Mouse (Mus musculus) kidney, postnatal 36 days (tissue): ENCODE data around the gene Slc7a11.

Experiments
- DNase-seq, 2 experiments: peaks; one replicate each; pipeline ENCODE4 v3.0.0; 2021 to 2022; ENCODE audit warnings: mixed read lengths in 2 of 2

The Slc7a11 gene

DNA sequence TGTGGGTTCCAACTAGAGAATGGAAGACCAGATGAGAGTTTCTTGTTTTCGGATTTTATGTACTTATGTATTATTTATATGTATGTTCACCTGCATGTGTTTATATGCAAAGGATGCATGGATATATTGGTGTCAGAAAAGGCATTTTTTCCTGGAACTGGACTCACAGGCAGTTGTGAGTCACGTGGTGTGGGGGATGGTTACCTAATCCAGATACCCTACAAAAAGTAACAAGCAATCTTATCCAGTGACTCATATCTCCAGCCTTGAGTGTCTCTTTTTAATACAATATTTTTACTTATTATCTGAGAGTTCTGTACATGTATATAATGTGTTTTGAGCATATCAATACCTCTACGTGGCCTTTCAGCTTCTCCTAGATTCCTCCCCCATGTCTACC lies 469.4 kb downstream of the Slc7a11 start:
- DNase-seq = no peak

DNA sequence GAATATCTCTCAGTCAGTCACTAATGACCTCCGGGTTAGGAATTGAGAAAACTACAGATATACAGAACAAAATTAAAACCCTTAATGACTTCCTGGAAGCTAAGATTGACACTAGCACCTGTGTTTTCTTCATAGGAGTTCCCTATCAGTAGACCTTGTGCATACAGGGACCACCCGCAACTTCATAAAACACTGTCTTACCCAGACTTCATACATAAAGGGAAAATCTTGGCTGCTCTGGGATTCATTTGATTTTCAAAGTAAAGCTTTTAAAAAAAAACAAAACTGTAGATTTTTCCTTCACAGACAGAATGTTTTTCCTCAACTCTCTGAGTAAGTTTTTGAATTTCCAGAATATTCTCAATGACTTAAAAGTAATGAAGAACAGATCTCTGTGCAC lies 477.8 kb downstream of the Slc7a11 start:
- no peak for DNase-seq

DNA sequence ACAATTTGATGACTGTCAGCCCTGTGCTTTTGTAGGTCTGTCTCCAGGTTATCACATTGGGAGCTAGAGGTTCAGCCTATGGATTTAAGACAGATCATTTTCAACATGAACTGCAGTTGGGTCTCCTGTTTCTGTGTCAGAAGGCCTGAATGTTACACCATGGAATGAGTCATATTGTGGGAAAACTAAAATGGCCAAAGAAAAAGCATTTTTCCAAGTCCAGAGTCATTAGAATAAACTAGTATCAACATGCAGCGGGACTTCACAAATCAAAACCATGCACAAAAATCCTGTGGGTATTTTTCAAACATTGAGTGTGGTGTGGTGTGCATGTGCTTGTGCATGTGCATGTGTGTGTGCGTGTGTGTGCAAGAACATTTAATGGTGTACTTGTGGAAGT lies 482.8 kb downstream of the Slc7a11 start:
- no peak for DNase-seq

DNA sequence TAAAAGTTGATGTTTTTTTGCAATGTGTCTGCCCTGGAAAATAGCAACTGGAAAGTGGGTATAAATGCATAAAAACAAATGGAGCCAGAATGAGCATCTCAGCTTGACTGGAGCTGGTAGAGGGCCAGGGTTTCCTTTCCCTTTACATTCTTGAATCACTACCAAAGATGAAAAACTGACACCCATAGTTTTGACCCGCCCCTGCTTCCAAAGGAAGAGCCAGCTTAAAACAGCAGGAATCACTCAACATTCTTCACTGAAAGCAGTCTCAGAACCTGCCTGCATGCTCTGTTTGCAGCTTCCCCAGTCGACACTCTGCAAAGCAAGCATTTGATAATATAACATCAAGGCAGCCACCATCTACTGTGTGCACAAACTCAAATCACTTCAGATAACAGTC lies 496.6 kb downstream of the Slc7a11 start:
- DNase-seq = peak; percentile 10 to 30

DNA sequence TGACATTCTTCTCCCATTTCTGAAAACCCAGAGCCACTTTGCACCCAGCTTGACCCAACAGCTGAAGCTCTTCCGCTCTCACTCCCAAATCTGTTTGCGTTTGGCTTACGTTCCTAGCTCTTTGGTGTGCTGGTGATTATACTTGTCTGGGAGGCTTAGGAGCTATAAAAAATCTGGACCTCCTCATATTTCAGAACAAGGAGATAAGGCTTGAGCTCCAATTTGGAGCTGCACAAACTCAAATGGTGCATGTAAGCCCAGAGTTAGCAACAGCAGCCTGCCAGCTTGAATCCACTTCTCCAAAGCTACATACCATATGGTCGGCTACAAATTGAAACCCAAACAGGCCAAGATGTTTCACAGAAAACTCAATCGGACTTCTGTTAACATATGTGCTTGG lies 498.6 kb downstream of the Slc7a11 start:
- DNase-seq = peak; percentile 22 to 27

DNA sequence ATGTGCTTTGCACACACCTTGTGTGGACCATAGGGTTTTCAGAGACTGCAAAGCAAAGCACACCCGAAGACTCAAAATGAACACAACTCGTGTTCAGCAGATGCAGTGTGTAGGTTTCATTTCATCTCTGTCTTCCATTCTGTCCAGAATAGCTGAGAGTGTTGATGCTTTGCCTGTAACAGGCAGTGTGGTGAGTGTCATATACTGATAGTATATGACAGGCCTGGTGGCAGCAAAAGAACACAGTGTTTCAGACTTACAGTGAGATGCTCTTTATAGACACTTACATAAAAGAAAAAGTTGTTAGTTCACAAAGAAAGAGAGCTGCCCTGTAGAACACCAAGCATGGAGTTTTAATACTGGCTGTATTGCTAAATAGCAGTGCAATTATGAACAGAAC lies 505.8 kb downstream of the Slc7a11 start:
- no peak for DNase-seq

DNA sequence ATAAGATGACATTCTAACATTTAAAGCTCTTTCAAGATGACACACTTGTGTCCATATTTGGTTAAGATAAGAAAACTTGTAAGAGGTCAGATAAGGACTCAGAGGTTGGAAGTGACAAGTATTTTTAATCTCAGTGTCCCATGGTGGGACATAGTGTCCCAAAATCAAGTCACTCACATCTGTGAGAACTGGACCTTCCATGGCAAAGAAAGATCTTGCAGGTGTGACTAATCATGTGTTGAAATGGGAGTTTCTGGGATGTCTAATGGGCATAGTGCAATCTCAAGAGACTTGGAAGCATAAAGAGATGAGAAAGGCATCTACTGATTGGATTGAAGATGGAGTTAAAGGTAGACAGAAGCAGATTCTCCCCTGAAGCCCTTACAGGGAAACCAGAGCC lies 513.9 kb downstream of the Slc7a11 start:
- peak in 1 of 2 experiments; percentile 12 for DNase-seq

DNA sequence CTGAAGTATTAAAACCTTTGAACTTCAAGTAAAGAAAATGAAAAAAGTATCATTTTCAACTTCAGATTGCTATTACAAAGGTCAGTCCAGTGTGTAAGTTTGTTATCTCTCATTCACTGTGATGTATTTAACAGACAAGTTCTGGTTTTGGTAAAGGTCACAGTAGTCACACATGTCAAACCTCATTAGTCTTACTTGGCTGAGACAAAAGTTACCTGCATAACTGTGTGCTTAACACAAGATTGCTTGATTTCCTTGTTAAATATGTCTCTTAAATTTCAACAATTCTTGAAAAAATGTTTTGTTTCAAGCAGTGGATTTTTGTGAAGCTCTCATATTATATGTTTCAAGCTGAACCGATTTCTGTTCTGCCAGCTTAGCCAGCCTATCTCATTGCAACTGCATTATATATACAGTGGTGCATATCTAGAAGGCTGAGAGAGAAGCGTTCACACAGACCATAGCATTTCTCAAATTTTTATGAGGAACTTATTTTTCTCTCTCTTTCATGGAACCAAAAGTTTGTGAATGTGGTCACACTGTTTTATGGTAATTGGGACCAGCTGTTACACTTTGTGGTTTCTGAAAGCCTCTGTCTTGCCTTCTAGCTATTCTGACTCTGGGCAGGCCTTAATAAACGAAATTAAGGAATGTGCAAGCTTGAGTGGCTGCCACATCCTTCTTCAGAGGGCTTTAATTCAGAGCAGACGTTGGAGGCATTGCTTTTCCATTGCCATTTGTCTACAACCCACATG lies 514.7 kb downstream of the Slc7a11 start:
- peak; percentile 8 to 51 for DNase-seq

DNA sequence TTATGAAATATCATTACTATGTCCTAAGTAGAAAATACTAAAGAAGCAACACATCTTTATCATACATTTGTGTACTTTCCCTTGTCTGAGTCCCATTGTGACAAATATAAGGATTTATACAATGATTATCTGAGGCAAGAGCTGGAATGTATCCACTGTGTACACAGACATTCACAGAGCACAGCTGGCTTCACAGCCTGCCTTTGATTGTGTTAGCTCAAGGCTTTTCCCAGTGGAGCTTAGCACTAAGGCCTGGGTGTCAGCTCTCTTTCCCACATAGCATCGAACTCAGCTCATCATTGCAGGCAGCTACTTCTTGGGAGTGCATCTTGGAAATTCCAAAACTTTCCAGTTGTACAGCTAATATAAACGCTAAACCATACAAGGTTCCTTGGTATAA lies 529.5 kb downstream of the Slc7a11 start:
- DNase-seq = no peak

DNA sequence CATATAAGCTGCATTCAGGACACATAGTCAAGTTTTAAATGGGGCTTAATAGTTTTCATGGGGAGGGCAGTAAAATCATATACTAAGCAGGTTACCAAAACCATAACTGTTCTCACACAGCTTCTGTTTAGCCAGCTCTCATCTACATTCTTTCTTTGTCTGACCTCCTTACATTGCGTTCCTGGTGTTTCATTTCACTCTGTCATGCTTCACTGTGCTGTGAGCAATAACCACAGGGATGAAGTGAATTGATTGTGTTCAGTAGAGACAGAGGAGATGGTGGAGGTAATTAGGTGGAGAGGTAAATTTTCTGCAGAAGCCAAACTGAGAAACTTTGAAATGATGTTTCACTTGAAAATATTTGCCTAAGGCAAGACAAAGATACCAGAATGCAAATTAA lies 532.5 kb downstream of the Slc7a11 start:
- no peak for DNase-seq

DNA sequence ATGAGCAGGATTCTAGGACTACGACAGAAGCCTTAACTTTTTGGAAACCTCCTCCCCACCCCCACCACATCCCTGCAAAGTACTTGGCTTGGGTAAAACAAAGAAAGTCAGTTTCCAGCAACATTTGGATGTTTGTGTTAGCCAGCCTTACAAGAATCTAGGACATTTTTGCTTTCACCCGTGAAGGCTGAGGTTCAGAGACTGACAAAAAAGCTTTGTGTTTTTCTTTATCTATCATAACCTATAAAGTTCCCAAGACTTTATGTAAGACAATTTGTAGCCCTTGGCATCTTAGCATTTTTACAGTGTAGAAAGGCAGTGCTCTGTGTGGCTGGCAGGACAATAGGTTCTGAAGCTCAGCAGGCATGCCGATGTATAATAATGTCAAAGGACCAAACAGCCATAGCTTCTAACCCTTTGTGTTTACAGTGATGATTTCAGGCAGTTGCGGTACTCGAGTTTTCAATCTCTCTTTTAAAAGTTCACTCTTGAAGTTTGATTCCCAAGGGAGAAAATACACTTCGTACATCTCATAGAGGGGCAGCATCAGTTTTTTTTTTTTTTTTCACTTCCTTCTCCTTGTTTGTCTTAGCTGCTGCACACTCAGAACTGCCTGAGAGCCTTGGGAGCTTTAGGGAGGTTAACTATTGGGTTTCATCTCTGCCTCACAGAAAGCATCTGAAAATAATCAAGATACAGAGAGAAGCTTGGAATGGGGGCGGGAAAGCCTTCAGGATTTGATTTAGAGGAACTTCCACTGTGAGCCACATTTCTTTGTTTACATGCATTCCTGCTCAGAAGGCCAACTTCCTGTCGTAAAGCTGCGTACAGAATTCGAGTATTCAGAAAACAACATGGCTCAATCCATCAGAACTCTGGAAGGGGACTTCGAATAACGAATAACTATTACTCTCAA lies 534.7 kb downstream of the Slc7a11 start:
- peak; percentile 39 to 71 for DNase-seq

DNA sequence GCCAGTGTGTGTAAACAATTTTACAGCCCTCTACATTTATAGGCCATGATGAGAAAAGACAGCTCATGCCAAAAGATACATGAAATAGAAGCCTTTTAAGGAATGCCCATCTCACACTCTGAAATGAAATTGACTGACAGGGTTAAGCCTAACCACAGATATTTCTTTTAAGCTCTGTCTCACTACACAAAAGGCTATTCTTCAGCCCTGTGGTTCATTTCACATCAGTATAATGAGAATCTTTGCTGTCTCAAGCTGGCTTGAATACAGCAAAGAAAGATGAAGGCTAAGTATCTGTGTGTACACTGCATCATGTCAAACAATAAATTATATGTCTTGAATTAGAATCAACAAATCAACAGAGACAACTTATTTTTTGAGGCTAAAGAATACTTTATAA lies 549.5 kb downstream of the Slc7a11 start:
- DNase-seq = no peak

DNA sequence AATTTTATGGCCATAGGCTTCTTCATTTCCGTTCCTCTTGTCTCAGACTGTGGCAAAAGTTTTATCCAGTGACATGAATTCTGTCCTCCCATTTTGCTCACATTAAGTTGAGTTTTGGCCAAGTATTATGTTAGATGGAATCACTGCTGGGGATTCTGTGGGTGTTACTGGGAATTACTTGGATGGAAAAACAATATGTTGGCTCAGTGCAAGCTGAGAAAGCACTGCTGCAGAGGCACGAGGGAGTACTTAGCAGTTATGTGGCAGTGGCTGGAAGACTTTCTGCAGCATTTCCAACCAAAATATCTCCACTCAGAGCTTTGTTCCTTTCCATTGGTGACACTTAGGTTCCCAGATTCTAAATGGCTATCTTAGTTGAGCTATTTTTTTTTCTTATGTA lies 556.1 kb downstream of the Slc7a11 start:
- DNase-seq = no peak

DNA sequence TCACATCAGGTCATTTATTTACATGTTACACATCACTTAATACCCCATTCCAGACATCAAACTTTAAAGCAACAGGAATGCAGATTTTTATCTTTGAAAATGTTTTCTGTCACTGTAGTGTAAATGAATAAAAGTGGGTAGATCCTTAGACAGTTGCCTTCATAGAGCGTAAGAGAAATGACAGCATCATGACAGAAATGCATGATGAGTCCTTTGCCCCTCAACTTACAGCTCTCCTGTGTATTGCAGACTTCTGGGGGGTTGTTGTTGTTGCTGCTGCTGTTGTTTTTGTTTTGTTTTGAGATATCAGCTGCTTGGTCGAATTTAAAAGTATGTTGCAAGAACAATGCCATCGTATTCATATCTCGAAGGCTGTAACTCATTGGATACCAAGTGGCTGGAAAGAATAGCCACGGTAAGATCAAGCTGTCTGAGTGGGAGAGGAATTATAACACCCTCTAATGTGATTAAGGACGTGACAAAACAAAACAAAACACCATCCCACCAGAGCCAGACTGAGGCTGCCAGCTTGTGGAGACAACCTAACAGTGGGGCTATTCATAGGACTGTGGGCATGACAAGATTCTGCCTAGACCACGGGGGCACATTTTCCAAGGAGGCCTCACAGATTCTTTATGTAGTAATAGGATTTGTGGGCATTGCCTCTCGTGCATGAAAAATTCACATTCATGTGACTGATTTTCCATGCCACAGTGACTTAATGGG lies 557.0 kb downstream of the Slc7a11 start:
- no peak for DNase-seq

DNA sequence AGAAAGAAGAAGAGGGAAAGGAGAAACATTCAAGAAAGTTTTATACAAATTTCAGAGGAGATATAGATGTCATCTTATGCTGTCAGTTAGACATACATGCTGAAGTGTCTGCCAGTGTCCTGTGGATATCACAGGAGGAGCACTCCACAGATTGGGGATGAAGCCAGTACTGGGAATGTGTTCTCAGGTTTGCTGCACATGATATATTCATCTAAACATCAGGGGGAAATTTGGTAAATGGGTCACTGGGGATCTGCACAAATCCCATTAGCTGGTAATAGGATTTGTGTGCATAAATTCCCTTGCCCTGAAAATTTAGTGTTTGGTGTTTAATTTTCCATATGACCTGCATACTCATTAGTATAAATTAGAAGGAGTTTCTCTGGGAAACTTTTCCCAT lies 562.9 kb downstream of the Slc7a11 start:
- DNase-seq = no peak

DNA sequence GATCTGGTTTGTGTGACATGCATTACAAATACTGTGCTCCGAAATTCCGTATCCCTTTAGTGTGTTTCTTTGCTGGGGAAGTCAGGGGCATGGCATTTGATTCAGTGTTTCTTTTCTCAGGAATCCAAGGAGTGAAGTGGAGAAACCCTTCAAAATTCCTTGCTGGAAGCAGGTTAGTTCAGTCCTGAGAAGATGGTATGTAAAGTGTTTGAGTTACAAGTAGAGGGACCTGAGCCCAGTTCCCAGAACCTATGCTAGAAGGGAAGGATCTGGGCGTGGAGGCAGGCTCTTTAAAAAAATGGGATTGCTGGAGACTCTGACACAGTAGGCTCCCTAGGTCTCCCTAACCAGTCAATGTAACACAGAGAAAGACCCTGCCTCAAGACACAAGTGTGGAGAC lies 572.6 kb downstream of the Slc7a11 start:
- DNase-seq = no peak

DNA sequence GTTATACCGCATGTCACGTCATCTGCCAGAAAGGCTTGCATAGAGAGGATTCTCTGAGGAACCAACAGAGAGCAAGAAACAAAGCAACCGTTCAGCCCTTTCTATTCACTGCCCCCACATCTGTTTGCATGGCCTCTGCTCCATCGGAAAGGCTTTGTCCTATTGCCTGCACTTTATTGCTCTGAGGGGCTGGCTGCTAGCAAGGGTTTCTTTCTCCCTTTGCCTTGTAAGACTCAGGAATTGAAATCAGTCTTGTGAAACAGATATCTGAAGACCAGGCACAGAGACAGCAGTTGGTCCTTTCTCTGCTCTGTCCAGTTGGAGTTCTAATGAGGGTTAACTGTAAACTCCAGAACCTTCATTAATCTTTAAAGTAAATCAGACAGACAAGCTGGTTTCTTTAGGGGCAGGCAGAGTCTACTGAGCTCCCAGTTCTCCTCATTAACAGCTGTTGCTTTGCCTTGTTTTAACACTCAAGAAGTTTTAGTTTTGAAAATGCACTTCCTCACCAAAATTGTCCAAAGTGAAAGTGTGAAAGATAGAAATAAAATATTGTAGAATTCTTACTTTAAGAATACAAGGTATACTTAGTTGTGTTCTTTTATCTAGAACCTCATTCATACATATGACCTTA lies 575.3 kb downstream of the Slc7a11 start:
- DNase-seq = no peak

DNA sequence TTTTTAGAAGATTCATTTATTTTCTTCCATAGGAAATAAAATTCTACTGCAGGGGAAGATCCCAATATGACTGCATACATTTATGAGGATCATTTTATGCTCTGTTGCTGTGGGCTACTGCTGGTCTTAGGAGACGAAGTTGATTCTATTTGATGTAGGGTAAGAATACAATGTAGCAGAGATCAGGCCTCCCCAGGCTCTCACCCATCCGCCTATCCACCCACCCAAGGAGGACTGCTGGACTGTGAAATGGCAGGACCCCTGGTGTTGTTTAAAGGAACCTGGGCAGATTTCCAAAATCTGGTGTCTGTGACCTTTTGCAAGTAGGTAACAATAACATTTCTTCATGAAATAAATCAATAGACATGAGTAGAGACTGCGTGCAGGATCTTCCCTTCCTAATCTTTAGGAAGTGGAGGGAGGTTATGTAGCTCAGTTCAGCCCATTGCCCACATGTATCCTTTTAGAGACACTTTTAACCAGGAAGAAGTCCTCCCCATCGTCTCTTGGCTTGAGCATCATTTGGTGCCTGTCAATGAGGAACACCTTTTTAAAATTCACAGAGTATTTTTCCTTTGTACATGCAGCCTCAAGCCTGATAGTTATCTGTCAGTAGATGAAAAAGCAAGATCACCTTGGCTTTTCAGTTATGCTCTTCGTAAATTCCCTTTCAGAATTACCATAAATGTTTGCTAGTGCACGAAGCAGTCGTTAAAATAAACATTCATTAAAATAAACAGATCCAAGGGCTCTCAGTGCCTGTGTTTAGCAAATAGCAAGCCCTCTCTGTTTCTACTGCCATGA lies 576.1 kb downstream of the Slc7a11 start:
- no peak for DNase-seq

DNA sequence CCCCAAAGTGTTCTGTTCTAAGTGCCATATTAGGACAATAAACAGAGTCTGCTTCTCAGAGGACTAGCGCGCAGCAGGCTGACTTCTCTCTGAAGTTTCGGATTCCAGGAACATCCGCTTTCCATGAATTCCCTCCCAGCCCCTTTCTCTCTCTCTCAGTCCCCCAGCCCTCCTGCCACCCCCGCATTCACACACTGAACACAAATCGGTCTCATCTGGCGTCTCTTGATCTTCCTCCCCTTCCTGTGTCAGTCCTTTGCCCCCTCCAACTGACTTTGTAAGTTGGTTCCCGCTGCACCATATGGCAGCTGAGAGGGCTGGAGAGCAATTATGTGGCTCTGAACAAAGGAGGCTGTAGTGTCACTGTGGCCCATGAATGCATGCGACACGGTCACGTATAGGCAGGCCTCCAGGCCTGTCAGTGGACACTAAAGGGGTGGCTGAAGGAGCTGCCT lies 577.3 kb downstream of the Slc7a11 start:
- DNase-seq = no peak

DNA sequence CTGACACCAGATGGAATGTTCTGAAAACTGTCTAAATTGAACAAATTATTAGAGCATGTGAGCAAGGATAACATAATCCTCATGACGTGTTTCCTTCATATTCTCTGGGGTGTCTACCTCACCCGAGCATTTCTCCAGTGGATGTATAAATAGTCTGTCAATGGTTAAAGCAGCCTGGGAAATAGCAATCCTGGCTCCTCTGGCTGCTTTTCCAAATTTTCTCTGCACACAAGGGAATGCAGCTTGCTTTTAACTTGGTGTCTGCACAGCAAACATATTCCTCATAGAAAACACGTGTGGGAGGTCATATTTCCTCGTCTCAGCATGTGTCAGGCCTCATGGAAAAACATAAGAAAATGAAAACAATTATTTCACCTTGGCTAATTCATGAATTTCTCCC lies 586.6 kb downstream of the Slc7a11 start:
- no peak for DNase-seq

DNA sequence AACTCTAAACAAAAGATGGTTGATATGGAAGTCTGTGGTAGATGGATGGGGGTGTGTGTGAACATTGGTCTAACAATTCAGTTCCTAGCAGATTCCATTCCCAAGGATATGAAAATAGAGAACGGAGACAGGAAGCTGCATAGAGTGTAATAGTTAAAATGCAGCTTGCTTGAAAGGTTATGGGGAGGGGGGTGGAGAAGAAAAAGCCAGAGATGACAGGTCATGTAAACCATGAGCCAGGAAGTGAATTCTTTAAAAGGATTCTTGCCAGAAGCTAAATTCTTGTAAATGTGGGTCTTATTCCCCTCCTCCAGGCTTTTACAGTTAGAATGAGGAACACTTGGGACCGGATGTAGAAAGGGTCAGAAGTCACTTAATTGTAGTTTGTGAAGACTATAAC lies 589.1 kb downstream of the Slc7a11 start:
- no peak for DNase-seq

DNA sequence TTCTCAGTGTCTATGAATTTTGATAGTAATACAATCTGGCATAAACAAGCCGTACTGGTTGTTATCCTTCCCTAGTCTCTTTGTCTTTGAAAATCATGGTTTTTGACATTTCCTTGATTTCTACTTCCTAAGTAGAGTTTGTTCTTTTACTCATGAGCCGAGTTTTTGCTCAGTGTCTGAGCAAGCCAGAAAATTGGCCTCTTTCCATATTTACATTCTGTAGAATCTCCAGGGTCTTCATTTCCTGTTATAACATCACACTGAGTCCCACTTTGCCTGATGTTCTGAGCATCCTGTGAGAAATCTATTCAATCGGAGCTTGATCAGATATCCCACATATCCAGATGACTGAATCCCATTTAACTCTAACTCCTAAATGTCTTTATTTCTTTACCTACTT lies 600.4 kb downstream of the Slc7a11 start:
- no peak for DNase-seq
